ENCODE assay signal across 8 mouse cellular contexts in the genomic region with DNA sequence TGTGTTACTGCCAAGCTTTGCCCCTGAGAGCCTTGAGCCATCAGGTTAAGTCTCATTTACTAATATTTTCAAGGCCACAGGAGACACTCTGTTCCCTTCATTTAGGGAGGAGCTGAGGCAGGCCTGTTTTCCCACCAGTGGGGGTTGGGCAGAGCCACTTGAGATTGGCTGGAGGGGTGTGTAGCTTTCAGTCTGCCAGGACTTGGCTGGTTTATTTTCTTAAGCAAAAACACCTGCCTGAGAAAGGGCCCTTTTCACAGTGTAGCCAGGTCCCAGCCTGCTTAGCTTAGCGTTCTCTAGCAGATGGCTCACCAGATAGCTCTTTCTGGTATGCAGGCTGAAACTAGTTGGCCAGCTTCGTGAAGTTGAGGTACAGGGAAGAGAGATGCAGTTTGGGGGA. TPM values are rescaled to one million over a fixed set of nuclear protein-coding genes. Genes with fewer than 3 reads are reported as not detected.
DNase-seq lines count a peak whose midpoint lies in the region; ATAC-seq lines count a peak whose summit lies in the region.

No protein-coding gene starts in this region.

- H3K4me2 ChIP-seq in limb, embryonic 13.5 days (replicated peaks) = peak overlapping the region; percentile 73

- peak overlapping the region; percentile 75 for H3K27ac ChIP-seq in embryonic facial prominence, embryonic 10.5 days (replicated peaks)
- H3K27ac ChIP-seq in limb, embryonic 13.5 days = peak overlapping the region; percentile 91

- intact Hi-C loops in heart, postnatal 10 days (cut with DNase I) = loop anchor here (2.0 kb wide), 1 partner anchor 14 kb away; no protein-coding TSS in a partner anchor

- ATAC-seq in limb, embryonic 13.5 days (ENCODE audit: low FRiP score, low read depth) = peak; percentile 86

- H3K36me3 ChIP-seq in embryonic facial prominence, embryonic 10.5 days (replicated peaks) = no peaks in the 10 kb centered on the region
- peaks cover 4% of the 10 kb centered on the region; the same call in 1 of the 2 replicates for H3K36me3 ChIP-seq in limb, embryonic 13.5 days

- 35% methylated on average over 2 of the region's 2 CpGs for WGBS in embryonic facial prominence, embryonic 10.5 days
- 6% methylated on average over 2 of the region's 2 CpGs for WGBS in limb, embryonic 13.5 days

- peak overlapping the region; percentile 16; the same call in 1 of the 2 replicates for H3K4me3 ChIP-seq in embryonic facial prominence, embryonic 10.5 days
- 0 out of 2 replicates have a peak overlapping the region, but pooled peaks have one; percentile 1 for H3K4me3 ChIP-seq in limb, embryonic 13.5 days

- H3K9ac ChIP-seq in limb, embryonic 13.5 days = no peak overlapping the region

- peak; percentile 88 to 89 for DNase-seq in adrenal gland, adult (ENCODE audit: inconsistent age in 2 of 2, low spot score in 1 of 2)
- DNase-seq in embryonic facial prominence, embryonic 10.5 days (ENCODE audit: low spot score) = peak; percentile 86
- DNase-seq in heart, postnatal 10 days = peak; percentile 62
- DNase-seq in thymus, postnatal 0 days (ENCODE audit: low spot score) = peak; percentile 50
- no peak for DNase-seq in cerebellum, adult 11 months
- no peak for DNase-seq in right cerebral cortex, adult 18-20 months
- no peak for DNase-seq in yolk sac, embryonic 10.5 days (ENCODE audit: low spot score)

- no peaks in the 10 kb centered on the region for H3K9me3 ChIP-seq in embryonic facial prominence, embryonic 10.5 days
- H3K9me3 ChIP-seq in limb, embryonic 13.5 days = no peaks in the 10 kb centered on the region

- H3K4me1 ChIP-seq in embryonic facial prominence, embryonic 10.5 days = peaks cover 60% of the 10 kb centered on the region
- H3K4me1 ChIP-seq in limb, embryonic 13.5 days = peaks cover 68% of the 10 kb centered on the region

- H3K27me3 ChIP-seq in embryonic facial prominence, embryonic 10.5 days (replicated peaks; ENCODE audit: low read depth, poor library complexity, severe bottlenecking) = peaks cover 23% of the 10 kb centered on the region
- H3K27me3 ChIP-seq in limb, embryonic 13.5 days = no peaks in the 10 kb centered on the region

RNA-seq across cellular contexts. Expression of a gene that starts 5.6 kb away (rescaled TPM):
- polyA plus RNA-seq in embryonic facial prominence, embryonic 10.5 days (2016; fragmentation: Nextera tagmentation; extraction: Ambion mirVana) = 112 and 145 TPM in 2 replicates
- total RNA-seq in heart, postnatal 10 days (2021) = 100 to 1,000 TPM; 207 to 221 TPM
- 691 and 735 TPM in 2 replicates for polyA plus RNA-seq in limb, embryonic 13.5 days (2015; fragmentation: Nextera tagmentation; extraction: Ambion mirVana)
- polyA plus RNA-seq in thymus, postnatal 0 days (2015; fragmentation: Nextera tagmentation; extraction: Ambion mirVana) = 713 and 718 TPM in 2 replicates

Comparison
In these comparisons a context has a peak if more than half of its experiments do, and no peak if none do; other contexts are left out.
1. DNase-seq: peak in adrenal gland, adult (2 of 2), embryonic facial prominence, embryonic 10.5 days (single experiment), heart, postnatal 10 days (2 of 2) and thymus, postnatal 0 days (single experiment); none in cerebellum, adult 11 months (single experiment), right cerebral cortex, adult 18-20 months (single experiment) and yolk sac, embryonic 10.5 days (single experiment).